Mouse (Mus musculus): Measurements from ENCODE around the gene Rhob.
A peak's percentile ranks its signal among the peaks of the same experiment; 100 is the strongest.

Rhob gene

GRCm38 (mm10) chr12:8499871-8500596 is at the start of gene Rhob:
Gene Rhob, minus strand, starts transcription at chr12:8500009.
- DNase-seq (ENCODE audit: extremely low read depth, low read depth): peak; percentile 91

- peak; percentile 60 for DNase-seq (ENCODE audit: extremely low read depth, low read depth)
Measured at GRCm38 (mm10) chr12:8547357-8547756, 47.5 kb upstream of the Rhob start.

- DNase-seq (ENCODE audit: extremely low read depth, low read depth): no peak
Measured at GRCm38 (mm10) chr12:8546801-8547200, 47.0 kb upstream of the Rhob start.

DNA sequence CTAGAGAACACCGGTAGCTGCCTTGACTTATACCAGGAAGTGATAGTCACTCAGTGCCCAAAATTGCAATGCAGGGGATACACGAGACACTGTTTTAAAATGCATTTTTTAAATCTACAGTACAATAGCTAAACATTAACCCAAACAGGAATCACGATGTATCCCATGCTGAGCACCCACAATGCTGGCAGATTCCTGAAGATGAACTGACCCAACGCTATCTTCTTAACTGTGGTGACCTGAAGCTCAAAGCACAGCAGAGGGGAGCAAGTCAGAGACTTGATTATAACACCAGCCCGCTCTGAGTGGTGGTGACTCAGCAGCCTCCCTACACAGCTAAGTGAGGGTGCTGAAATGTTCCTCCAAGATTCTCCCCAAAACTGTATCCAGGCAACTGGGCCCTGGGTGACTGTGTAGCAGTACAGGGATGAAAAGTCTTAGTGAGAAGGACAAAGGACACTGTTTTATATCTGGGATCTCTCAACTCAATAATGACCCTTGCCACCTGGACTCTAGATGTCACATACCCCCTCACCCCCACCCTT is 45.3 kb upstream of the Rhob start:
- no peak for DNase-seq (ENCODE audit: extremely low read depth, low read depth)

DNA sequence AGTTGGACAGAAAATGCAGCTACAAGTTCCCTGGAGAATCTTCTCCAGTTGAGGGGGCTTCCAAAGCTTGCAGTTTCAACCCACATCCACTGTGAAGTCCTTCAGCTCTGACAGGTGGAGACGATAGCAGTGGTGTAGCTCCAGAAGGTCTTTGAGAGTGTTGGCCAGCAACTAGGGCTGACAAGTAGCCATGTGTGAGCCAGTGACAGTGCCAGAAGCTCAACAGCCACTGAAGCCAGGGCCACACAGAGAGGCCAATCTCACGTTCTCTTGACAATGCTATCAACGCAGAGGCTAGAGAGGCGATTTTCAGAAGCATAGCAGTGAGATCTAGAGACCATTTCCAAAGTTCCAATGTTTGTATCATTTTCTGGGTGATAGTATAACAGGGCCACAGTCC is 42.6 kb upstream of the Rhob start:
- DNase-seq (ENCODE audit: extremely low read depth, low read depth): no peak

- no peak for DNase-seq (ENCODE audit: extremely low read depth, low read depth)
Measured at GRCm38 (mm10) chr12:8539471-8539870, 39.7 kb upstream of the Rhob start.

DNA sequence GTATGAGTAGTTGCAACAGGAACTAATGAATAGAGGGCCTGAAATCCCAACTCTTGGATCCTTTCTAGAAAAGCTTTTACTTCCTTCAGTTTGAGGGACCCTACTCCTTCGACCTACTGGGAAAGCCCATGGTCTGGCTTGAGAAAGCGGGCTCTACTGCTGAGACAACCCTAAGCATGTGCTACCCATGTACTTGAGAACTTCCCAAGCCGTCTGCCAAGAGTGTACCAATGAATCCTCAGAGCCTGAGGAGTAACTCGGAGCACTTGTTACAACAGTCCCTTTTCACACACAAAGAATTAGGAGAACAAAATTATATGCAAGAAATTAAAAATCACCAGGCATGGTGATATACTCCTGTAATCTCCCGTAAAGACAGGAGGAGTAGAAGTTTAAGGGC is 37.5 kb upstream of the Rhob start:
- no peak for DNase-seq (ENCODE audit: extremely low read depth, low read depth)

DNA sequence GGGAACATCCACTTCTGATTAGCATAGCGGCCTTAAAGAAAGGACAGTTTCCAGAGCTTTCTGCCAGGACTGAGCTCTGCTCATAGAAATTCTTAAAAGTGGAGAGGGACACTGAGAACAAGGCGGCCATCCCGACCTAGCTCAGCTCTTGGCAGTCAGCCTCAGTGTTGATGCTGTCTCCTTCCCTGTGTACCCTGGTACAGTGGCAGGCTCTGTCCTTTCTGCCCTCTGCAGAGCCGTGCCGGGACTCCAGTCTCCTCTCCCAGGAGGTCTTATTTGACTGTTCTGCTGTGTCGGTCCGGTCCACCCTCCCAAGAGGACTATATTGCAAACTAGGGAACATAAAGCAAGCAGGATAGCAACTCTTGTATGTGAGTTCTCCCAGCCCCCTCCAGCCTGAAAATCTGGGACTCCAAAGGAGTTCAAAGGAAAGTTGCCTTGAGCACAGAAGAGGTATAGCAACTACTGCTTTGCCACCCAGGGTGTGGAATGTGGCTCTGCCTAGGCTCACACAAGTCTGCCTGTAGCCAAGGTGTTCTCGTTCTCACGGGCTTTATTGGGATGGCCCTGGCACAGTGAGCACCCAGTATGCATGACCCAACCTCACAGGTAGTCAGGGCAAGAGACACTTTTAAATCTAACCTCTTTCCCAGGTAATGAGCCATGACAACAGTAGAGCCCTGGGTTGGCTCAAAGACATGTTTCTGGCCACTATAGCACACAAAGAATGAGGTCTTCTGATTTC is 36.6 kb upstream of the Rhob start:
- no peak for DNase-seq (ENCODE audit: extremely low read depth, low read depth)

DNA sequence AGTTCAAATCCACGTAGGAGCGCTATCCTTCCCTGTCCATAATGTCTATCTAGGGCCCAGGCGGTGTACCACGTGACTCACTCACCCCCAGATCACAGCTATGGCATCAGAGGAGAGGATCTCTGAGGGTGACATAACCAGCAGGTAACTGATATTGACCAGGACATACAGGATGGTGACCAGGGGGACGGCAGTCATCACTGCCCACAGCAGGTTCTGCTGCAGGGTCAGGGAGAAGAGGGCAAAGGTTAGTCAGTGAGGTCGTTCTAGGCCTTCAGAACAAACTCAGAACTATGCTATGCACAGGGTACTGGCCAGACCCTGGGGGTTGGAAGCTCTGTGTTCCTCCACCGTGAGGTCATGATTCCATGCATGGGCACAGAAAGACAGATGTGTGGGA is 35.8 kb upstream of the Rhob start:
- DNase-seq (ENCODE audit: extremely low read depth, low read depth): no peak

DNA sequence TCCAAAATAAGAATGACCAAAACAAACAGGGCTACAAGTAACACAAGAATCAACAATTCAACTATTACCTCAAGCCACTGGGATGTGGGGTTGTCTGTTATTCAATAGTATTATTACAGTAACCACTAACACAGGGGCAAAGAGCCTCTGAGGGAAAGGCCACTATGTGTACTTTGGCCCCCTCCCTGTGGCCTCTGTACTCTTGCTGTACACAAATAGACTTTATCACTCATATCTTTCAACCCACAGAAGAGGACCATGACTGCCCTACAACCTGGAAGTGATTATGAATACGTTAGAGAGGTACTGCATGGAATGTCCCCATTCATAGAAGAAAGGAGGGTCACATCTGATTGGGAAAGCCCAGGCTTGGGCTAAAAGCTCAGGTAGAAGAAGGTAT is 35.1 kb upstream of the Rhob start:
- DNase-seq (ENCODE audit: extremely low read depth, low read depth): no peak

- no peak for DNase-seq (ENCODE audit: extremely low read depth, low read depth)
Measured at GRCm38 (mm10) chr12:8527770-8528169, 28.0 kb upstream of the Rhob start.

GRCm38 (mm10) chr12:8527175-8527574 is 27.4 kb upstream of the Rhob start:
- no peak for DNase-seq (ENCODE audit: extremely low read depth, low read depth)

GRCm38 (mm10) chr12:8524062-8524461 is 24.3 kb upstream of the Rhob start:
- DNase-seq (ENCODE audit: extremely low read depth, low read depth): no peak

GRCm38 (mm10) chr12:8522711-8523110 is 22.9 kb upstream of the Rhob start:
- no peak for DNase-seq (ENCODE audit: extremely low read depth, low read depth)

GRCm38 (mm10) chr12:8521375-8522047 is 21.7 kb upstream of the Rhob start:
- DNase-seq (ENCODE audit: extremely low read depth, low read depth): peak; percentile 95

GRCm38 (mm10) chr12:8519431-8520160 is 19.8 kb upstream of the Rhob start:
- no peak for DNase-seq (ENCODE audit: extremely low read depth, low read depth)

DNA sequence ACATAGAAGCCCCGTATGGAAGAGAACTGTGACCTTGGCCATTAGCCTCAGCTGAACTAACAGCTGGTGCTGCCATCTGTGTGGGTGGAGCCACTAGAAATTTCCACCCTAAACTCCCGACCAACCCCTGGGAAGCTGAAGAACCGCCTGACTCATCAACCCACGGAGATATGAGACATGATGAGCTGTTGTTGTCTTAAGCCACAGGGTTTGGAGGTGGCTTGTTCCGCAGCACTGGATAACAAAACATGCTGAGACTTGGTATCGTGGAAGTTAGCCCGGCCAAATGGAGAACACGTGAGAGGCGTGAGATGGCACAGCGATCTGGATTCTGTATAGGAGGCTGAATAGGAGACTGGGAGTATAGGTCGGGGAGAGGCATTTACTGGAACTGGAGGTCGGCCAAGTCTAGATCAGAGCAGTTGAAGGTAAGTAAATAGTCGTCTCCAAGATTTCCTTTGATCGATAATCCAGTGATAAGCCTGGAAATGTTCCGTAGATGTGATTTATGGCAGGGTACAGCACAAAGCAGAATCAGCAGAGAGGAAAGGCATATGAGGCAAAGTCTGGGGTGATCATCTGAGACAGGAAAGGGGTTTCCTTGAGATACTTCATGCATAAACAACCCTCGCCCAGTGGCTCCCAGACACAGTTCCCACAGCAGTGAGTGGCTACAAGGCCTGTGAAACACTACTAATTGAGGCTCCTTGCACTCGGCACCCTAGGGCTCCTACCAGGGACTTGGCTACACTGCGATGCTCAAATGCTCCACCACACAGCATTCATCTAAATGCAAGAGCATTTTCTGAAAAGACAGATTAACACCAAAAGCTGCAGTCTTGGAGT is 11.5 kb upstream of the Rhob start:
- DNase-seq (ENCODE audit: extremely low read depth, low read depth): no peak

GRCm38 (mm10) chr12:8510317-8510988 is 10.6 kb upstream of the Rhob start:
- DNase-seq (ENCODE audit: extremely low read depth, low read depth): no peak

GRCm38 (mm10) chr12:8509693-8510092 is 9.9 kb upstream of the Rhob start:
- no peak for DNase-seq (ENCODE audit: extremely low read depth, low read depth)
